Mouse (Mus musculus) mouse trophoblast stem cell (cell line): Measurements from ENCODE around the gene Ppp2ca.
"Not testable (repeated sequence)": the region's sequence is repeated elsewhere in the genome, so short reads cannot be mapped to it uniquely, and the experiment has no call there.

ENCODE experiments used
- in situ Hi-C, 2 experiments: fragments of 300-500 bp; cut with MseI, MboI; formaldehyde crosslinking; loops; 2 replicates in 1 of 2; 3 replicates in 1 of 2; pipeline ENCODE4 v1.15.1; 2025

The Ppp2ca gene

GRCm38 (mm10) chr11:52129621-52130450, 31.4 kb downstream of the Ppp2ca start:
- in situ Hi-C loops: loop anchor here in 1 of 2 experiments (10.0 to 25.0 kb wide), 2 partner anchors 95 to 207 kb away; no protein-coding TSS in a partner anchor

- in situ Hi-C loops: loop anchor here in 1 of 2 experiments (10.0 to 25.0 kb wide), 2 partner anchors 94 to 207 kb away; no protein-coding TSS in a partner anchor
Observed at GRCm38 (mm10) chr11:52130451-52131068, 32.1 kb downstream of the Ppp2ca start.

- in situ Hi-C loops: loop anchor here (10.0 to 25.0 kb wide), 2 partner anchors 194 to 201 kb away; no protein-coding TSS in a partner anchor
Observed at GRCm38 (mm10) chr11:52143675-52144074, 45.2 kb downstream of the Ppp2ca start.

- in situ Hi-C loops: loop anchor here (10.0 to 25.0 kb wide), 2 partner anchors 192 to 199 kb away; no protein-coding TSS in a partner anchor
Observed at GRCm38 (mm10) chr11:52145428-52145827, 46.9 kb downstream of the Ppp2ca start, which contains the start of gene Olfr1373. Olfr1373 (minus strand) TSS chr11:52145528.

GRCm38 (mm10) chr11:52163926-52164325, 65.4 kb downstream of the Ppp2ca start:
- in situ Hi-C loops: no loop called here

- in situ Hi-C loops: no loop called here
Observed at GRCm38 (mm10) chr11:52167126-52167525, 68.6 kb downstream of the Ppp2ca start.

- in situ Hi-C loops: not testable (repeated sequence)
Observed at GRCm38 (mm10) chr11:52167901-52168302, 69.4 kb downstream of the Ppp2ca start.

GRCm38 (mm10) chr11:52168461-52168860, 70.0 kb downstream of the Ppp2ca start:
- in situ Hi-C loops: no loop called here
